Mouse (Mus musculus) neural tube, embryonic 12.5 days (tissue): Measurements from ENCODE around the gene Gm7073. TPM values are rescaled to one million over a fixed set of nuclear protein-coding genes. Genes with fewer than 3 reads are reported as not detected.

Experiments used
- ATAC-seq: fragments of 200-750 bp; cut with Nextera tagmentation; 2 replicates; pipeline ENCODE4 v1.8.0; 2017; ENCODE audit warnings: low read depth, mild to moderate bottlenecking, moderate TSS enrichment, moderate library complexity; ENCODE audit not compliant: low FRiP score
- H3K27ac ChIP-seq: fragments of 300-500 bp; sonication (generic); 2 replicates; pipeline ENCODE4 v1.5.1; 2016
- H3K27me3 ChIP-seq: fragments of 300-500 bp; sonication (generic); replicated peaks from 2 replicates; pipeline ENCODE4 v1.6.1; 2016; ENCODE audit warnings: mild to moderate bottlenecking
- H3K36me3 ChIP-seq: fragments of 300-500 bp; sonication (generic); 2 replicates; pipeline ENCODE4 v1.6.1; 2016; ENCODE audit warnings: mild to moderate bottlenecking
- H3K4me1 ChIP-seq: fragments of 300-500 bp; sonication (generic); 2 replicates; pipeline ENCODE4 v1.6.1; 2016
- H3K4me2 ChIP-seq: fragments of 300-500 bp; sonication (generic); replicated peaks from 2 replicates; pipeline ENCODE4 v1.6.1; 2016; ENCODE audit warnings: mild to moderate bottlenecking
- H3K4me3 ChIP-seq: fragments of 300-500 bp; sonication (generic); 2 replicates; pipeline ENCODE4 v1.5.1; 2016
- H3K9ac ChIP-seq: fragments of 300-500 bp; sonication (generic); 2 replicates; pipeline ENCODE4 v1.6.1; 2016; ENCODE audit warnings: mild to moderate bottlenecking
- H3K9me3 ChIP-seq: fragments of 300-500 bp; sonication (generic); 2 replicates; pipeline ENCODE4 v1.6.1; 2016; ENCODE audit warnings: mild to moderate bottlenecking
- WGBS: fragments of 180-500 bp; shearing (Covaris S2); methylation state at CpG from one replicate; pipeline ENCODE4 v1.1.7; 2016; 5-methylcytosine and 5-hydroxymethylcytosine counted together
- microRNA counts: library from miRNA; unstranded; fragments of <30 nt; microRNA quantifications from one replicate; lab custom pipeline; 2017
- microRNA-seq: library from miRNA; unstranded; fragments of <30 nt; microRNA quantifications from one replicate; pipeline ENCODE4, GENCODE M21; 2017
- polyA plus RNA-seq: library from polyadenylated mRNA; unstranded; fragments of >200 nt; fragmentation: Nextera tagmentation; extraction: Ambion mirVana; gene quantifications from 2 replicates; pipeline ENCODE4 v1.2.1, GENCODE M21; 2016

Gm7073 gene
- polyA plus RNA-seq, 1 experiment from 2014 or later: not detected

DNA sequence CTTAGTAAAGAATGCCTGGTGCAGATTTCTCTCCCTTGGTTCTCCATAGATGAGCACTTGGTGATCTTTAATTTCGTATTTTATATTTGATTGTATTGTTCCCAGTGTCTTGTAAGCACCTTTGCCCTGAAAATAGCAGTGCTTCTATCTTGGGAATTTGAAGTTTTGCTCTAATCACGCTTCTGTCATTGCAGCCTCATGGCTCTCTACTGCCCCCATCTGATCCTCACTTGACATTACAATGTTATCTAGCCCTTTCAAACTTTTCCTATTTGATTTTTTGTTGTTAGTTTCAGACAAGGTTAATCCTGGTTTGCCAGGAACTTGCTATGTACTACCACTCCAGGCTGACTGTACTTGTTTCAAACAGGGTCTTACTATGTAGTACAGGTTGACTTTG, 75.3 kb downstream of the Gm7073 start:
- no peak overlapping the region for H3K27ac ChIP-seq
- no peak overlapping the region for H3K4me2 ChIP-seq
- ATAC-seq: no peak
- H3K9ac ChIP-seq: no peak overlapping the region
- H3K4me3 ChIP-seq: no peak overlapping the region
- no peaks in the 10 kb centered on the region for H3K27me3 ChIP-seq
- H3K9me3 ChIP-seq: no peaks in the 10 kb centered on the region
- no peaks in the 10 kb centered on the region for H3K36me3 ChIP-seq
- H3K4me1 ChIP-seq: no peaks in the 10 kb centered on the region
- WGBS: 24% methylated on average over 2 of the region's 2 CpGs

DNA sequence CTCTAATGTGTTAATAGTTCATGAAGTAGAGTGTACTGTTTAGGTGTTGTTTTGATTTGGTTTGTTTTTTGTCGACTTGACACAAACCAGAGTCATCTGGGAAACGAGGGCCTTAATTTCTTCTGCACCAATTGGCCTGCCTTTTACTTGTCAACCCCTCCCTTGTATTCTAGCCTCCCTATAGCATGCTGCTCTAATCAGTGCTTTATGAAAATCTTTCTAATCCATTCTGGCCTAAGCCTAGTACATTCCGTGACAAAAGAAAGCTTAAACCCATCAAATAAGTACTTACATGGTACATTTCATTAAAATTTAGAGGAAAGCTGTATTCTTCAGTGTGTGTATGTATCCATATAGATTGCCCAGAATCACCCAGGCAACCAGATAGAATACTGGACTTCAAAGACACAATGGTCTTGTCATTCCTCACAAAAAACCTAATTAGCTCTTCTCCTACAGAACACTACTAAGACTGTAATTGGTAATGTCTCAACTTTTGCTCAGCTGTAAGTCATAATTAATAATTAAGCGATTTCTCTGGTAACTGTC, 124.4 kb downstream of the Gm7073 start:
- Histone ChIP-seq H3K36me3 (no peaks in the 10 kb centered on the region), H3K4me3 (no peak overlapping the region), H3K27me3 (no peaks in the 10 kb centered on the region), H3K4me2 (no peak overlapping the region), H3K9me3 (no peaks in the 10 kb centered on the region), H3K9ac (no peak overlapping the region), H3K27ac (no peak overlapping the region), H3K4me1 (no peaks in the 10 kb centered on the region)
- 71% methylated on average over 4 of the region's 4 CpGs for WGBS
- ATAC-seq: no peak

DNA sequence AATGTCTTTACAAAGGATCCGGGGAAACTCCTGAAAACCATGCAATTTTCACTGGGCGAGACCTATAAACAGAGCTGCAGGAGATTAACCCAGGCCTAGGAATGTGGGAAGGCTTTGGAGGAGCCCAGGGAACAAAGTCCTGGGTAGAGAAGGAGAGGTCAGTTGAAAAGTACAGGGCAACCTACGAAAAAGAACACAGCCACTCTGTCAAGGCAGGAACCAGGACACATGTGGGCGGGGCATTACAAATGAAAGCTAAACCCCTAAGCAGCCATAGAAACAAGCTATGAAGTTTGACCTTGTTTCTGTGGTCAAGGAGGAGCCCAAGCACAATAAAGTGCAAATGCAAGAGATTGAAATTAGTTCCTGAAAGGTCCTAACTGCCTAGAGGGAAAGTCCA, 133.4 kb downstream of the Gm7073 start:
- Histone ChIP-seq H3K9me3 (no peaks in the 10 kb centered on the region), H3K4me1 (no peaks in the 10 kb centered on the region), H3K27me3 (no peaks in the 10 kb centered on the region), H3K4me2 (no peak overlapping the region), H3K9ac (no peak overlapping the region), H3K36me3 (no peaks in the 10 kb centered on the region), H3K27ac (no peak overlapping the region), H3K4me3 (no peak overlapping the region)
- no peak for ATAC-seq
- 60% methylated on average over 4 of the region's 4 CpGs for WGBS

DNA sequence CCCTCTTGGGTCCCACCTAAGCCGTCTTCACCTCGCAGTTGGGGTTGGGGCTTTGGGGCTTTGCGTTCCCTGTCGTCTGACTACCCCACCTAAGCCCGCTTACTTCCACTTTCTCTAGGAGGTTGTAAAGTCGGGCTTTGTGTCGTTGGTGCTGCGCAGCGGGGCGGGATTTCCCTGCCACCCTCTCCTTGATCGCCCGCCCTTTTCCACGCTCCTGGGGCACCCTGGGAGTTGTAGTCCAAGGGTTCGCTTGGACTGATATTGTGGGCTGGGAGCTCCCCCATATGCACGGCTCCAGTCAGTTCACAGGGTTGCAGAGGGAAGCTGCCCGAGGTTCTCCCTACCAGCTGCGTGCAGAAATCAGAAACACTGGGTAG, 134.4 kb downstream of the Gm7073 start:
- H3K9me3 ChIP-seq: no peaks in the 10 kb centered on the region
- 20% methylated on average over 17 of the region's 17 CpGs for WGBS
- H3K27me3 ChIP-seq: no peaks in the 10 kb centered on the region
- H3K4me2 ChIP-seq: peak overlapping the region; percentile 45
- peak overlapping the region; percentile 90 for H3K27ac ChIP-seq
- ATAC-seq: peak; percentile 97
- peak overlapping the region; percentile 85 for H3K9ac ChIP-seq
- H3K36me3 ChIP-seq: no peaks in the 10 kb centered on the region
- H3K4me1 ChIP-seq: no peaks in the 10 kb centered on the region
- H3K4me3 ChIP-seq: peak overlapping the region; percentile 60

DNA sequence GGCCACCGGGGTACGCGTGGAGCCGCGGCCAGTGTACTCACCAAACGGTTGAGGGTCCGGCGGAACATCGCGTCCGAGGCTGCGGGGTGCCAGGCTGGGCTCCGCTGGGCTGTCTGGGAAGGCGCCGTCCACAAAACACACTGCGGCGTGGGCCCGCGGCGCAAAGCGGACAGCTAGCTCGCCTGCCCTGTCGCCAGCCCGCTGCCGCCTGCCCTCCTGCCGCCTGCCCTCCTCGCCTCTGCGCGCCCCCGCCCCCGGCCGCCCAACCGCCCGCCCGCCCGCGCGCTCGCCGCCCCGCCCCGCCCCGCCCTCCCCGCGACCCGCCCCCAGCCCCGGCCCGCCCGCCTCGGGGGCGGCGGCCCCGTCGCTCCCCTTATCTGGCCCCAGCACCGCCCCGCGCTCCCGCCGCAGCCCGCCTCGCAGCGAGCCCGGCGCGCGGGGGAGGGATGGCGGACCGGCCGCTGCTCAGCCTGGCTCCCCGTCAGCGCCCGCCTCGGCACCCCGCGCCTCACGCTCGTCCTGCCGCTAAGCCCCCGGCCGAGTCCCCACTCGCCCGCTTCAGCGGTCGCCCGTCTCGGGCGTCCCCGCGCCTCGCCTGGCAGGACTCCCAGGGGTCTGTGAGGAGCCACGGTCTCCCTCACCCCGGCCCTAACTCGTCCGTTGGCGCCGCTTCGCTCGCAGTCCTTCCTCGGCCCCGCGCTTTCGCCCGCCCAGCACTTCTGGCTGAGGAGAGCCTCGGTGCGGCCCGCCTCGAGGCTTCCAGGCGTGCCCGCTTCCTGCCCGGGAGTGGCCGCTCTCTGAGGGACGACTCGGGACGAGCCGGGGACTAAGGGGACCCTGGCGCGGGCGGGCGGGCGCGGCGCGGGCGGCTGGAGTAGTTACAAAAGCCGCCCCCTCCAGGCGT, 135.0 kb downstream of the Gm7073 start:
- peak; percentile 82 for ATAC-seq
- 17% methylated on average over 77 of the region's 126 CpGs for WGBS

DNA sequence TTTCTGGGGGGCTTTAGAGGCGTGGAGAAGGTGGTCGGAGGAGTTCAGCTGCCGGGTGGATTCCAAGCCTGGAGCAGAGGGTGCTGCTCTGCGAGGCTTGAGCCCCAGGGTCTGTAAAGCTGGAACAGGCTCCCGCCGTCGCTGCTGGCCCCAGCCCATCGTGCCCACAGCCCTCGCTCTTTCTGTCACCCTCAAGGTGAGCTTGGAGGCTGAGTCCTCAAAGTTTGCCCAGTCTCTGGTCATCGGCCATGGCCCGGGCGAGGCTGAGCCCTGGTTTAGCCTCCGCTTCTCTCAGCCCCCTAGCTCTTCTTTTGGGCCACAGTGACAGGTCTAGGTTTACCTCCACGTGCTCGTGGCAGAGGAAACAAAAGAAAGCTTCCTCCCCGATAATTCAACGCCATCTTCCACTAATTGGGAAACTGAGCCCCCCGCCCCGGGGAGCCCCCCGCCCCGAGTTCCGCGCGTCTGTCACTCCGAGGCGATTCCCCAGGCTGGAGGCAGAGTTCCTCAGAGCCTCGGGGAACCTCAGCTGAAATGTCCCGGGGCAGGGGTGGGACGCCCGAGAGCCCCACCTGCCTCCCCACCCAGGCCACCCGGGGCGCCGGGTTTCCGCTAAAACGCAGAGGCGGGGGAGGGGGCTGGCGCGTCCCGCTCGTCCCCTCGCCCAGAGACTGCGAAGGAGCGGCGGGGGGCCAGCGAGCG, 135.8 kb downstream of the Gm7073 start:
- peak; percentile 14 for ATAC-seq
- peak overlapping the region; percentile 60 for H3K4me3 ChIP-seq

More for the DNA sequence above, 135.0 kb downstream of the Gm7073 start:
- peak overlapping the region; percentile 85 for H3K9ac ChIP-seq
- peak overlapping the region; percentile 65 for H3K4me2 ChIP-seq
- H3K4me1 ChIP-seq: no peaks in the 10 kb centered on the region
- no peaks in the 10 kb centered on the region for H3K27me3 ChIP-seq
- H3K27ac ChIP-seq: peak overlapping the region; percentile 90
- H3K9me3 ChIP-seq: no peaks in the 10 kb centered on the region
- peak overlapping the region; percentile 60 for H3K4me3 ChIP-seq
- no peaks in the 10 kb centered on the region for H3K36me3 ChIP-seq

GRCm38 (mm10) chrX:60394292-60394691, 144.8 kb downstream of the Gm7073 start:
- ATAC-seq: no peak
- Histone ChIP-seq H3K9me3 (no peaks in the 10 kb centered on the region), H3K4me2 (no peak overlapping the region), H3K4me3 (no peak overlapping the region), H3K4me1 (no peaks in the 10 kb centered on the region), H3K36me3 (no peaks in the 10 kb centered on the region), H3K27ac (no peak overlapping the region), H3K27me3 (no peaks in the 10 kb centered on the region), H3K9ac (no peak overlapping the region)
- WGBS: 71% methylated on average over 4 of the region's 4 CpGs

More for the DNA sequence above, 135.8 kb downstream of the Gm7073 start:
- H3K9ac ChIP-seq: peak overlapping the region; percentile 71
- H3K9me3 ChIP-seq: no peaks in the 10 kb centered on the region
- 19% methylated on average over 46 of the region's 46 CpGs for WGBS
- no peaks in the 10 kb centered on the region for H3K36me3 ChIP-seq
- no peak overlapping the region for H3K27ac ChIP-seq
- H3K4me1 ChIP-seq: no peaks in the 10 kb centered on the region
- H3K4me2 ChIP-seq: peak overlapping the region; percentile 65
- H3K27me3 ChIP-seq: no peaks in the 10 kb centered on the region

- Histone ChIP-seq H3K4me2 (no peak overlapping the region), H3K27me3 (no peaks in the 10 kb centered on the region), H3K9ac (no peak overlapping the region), H3K9me3 (no peaks in the 10 kb centered on the region), H3K4me3 (no peak overlapping the region), H3K4me1 (no peaks in the 10 kb centered on the region), H3K36me3 (no peaks in the 10 kb centered on the region), H3K27ac (no peak overlapping the region)
- 92% methylated on average over 1 of the region's 1 CpGs for WGBS
- ATAC-seq: no peak
Observed at GRCm38 (mm10) chrX:60386852-60387251, 152.2 kb downstream of the Gm7073 start.

MicroRNAs encoded within 50 kb of the gene (microRNA counts, 519-probe panel; counts per million panel counts)
- microRNA mmu-miR-505 (lab: Ali Mortazavi, UCI): 342 counts per million, percentile 67 among the panel's probes with 10 or more counts

Small RNA genes lying within 50 kb of the gene (microRNA-seq; reads per million reads assigned to microRNA genes)
- 248 reads per million, percentile 62 among the genes with 10 or more reads in this experiment for gene Mir505

Other genes starting within 250 kb of the Gm7073 start
- gene Atp11c, start 53.4 kb upstream of the Gm7073 start, polyA plus RNA-seq: 16.0 and 16.6 TPM in 2 replicates